Mouse (Mus musculus): Measurements from ENCODE around the gene Ddx19a. TPM values are rescaled to one million over a fixed set of nuclear protein-coding genes. Genes with fewer than 3 reads are reported as not detected.
"Not testable (repeated sequence)": the region's sequence is repeated elsewhere in the genome, so short reads cannot be mapped to it uniquely, and the experiment has no call there.

Gene Ddx19a
- total RNA-seq, 2 experiments from 2014 or later, result 30.9 to 31.1 TPM

- no peak for DNase-seq (ENCODE audit: low spot score in 2 of 2)
- intact Hi-C loops (cut with DNase I), result loop anchor here (5.0 kb wide), 1 partner anchor 124 kb away; no protein-coding TSS in a partner anchor
Observed at GRCm38 (mm10) chr8:110981304-110981703, 16.3 kb downstream of the Ddx19a start.

GRCm38 (mm10) chr8:110977987-110978386 lies 19.6 kb downstream of the Ddx19a start:
- intact Hi-C loops (cut with DNase I); DNase-seq (ENCODE audit: low spot score in 2 of 2): not testable (repeated sequence)

GRCm38 (mm10) chr8:110976532-110976931 lies 21.1 kb downstream of the Ddx19a start:
- DNase-seq (ENCODE audit: low spot score in 2 of 2); intact Hi-C loops (cut with DNase I): not testable (repeated sequence)

GRCm38 (mm10) chr8:110969910-110970770 lies 27.5 kb downstream of the Ddx19a start:
- intact Hi-C loops (cut with DNase I), result loop anchor here (5.0 kb wide), 1 partner anchor 53 kb away; the partner anchor contains the start of gene St3gal2
- DNase-seq (ENCODE audit: low spot score in 2 of 2), result peak; percentile 93 to 97

GRCm38 (mm10) chr8:110967326-110967725 lies 30.3 kb downstream of the Ddx19a start:
- intact Hi-C loops (cut with DNase I), result loop anchor here (5.0 kb wide), 1 partner anchor 50 kb away; the partner anchor contains the start of gene St3gal2
- peak in 1 of 2 experiments; percentile 55 for DNase-seq (ENCODE audit: low spot score in 2 of 2)

- DNase-seq (ENCODE audit: low spot score in 2 of 2), result no peak
- intact Hi-C loops (cut with DNase I), result loop anchor here (5.0 kb wide), 1 partner anchor 49 kb away; the partner anchor contains the start of gene St3gal2
Observed at GRCm38 (mm10) chr8:110966586-110966985, 31.0 kb downstream of the Ddx19a start.

- DNase-seq (ENCODE audit: low spot score in 2 of 2), result peak; percentile 52 to 81
- intact Hi-C loops (cut with DNase I), result loop anchor here (5.0 kb wide), 1 partner anchor 48 kb away; the partner anchor contains the start of gene St3gal2
Observed at GRCm38 (mm10) chr8:110965594-110965993, 32.0 kb downstream of the Ddx19a start.

GRCm38 (mm10) chr8:110964666-110965065 lies 32.9 kb downstream of the Ddx19a start:
- intact Hi-C loops (cut with DNase I), result loop anchor here (5.0 kb wide), 1 partner anchor 47 kb away; the partner anchor contains the start of gene St3gal2
- peak in 1 of 2 experiments; percentile 65 for DNase-seq (ENCODE audit: low spot score in 2 of 2)

- DNase-seq (ENCODE audit: low spot score in 2 of 2), result no peak
- intact Hi-C loops (cut with DNase I), result no loop called here
Observed at GRCm38 (mm10) chr8:110963051-110963450, 34.5 kb downstream of the Ddx19a start.

GRCm38 (mm10) chr8:110959906-110960305 lies 37.7 kb downstream of the Ddx19a start:
- DNase-seq (ENCODE audit: low spot score in 2 of 2), result no peak
- intact Hi-C loops (cut with DNase I), result no loop called here

GRCm38 (mm10) chr8:110959071-110959780 lies 38.4 kb downstream of the Ddx19a start:
- DNase-seq (ENCODE audit: low spot score in 2 of 2), result peak in 1 of 2 experiments; percentile 28
- intact Hi-C loops (cut with DNase I), result no loop called here

GRCm38 (mm10) chr8:110958553-110958952 lies 39.0 kb downstream of the Ddx19a start:
- DNase-seq (ENCODE audit: low spot score in 2 of 2); intact Hi-C loops (cut with DNase I): not testable (repeated sequence)

GRCm38 (mm10) chr8:110958135-110958534 lies 39.5 kb downstream of the Ddx19a start:
- no peak for DNase-seq (ENCODE audit: low spot score in 2 of 2)
- intact Hi-C loops (cut with DNase I), result no loop called here

GRCm38 (mm10) chr8:110957471-110957870 lies 40.1 kb downstream of the Ddx19a start:
- no peak for DNase-seq (ENCODE audit: low spot score in 2 of 2)
- intact Hi-C loops (cut with DNase I), result no loop called here

- intact Hi-C loops (cut with DNase I), result no loop called here
- DNase-seq (ENCODE audit: low spot score in 2 of 2), result no peak
Observed at GRCm38 (mm10) chr8:110956619-110957450, 40.8 kb downstream of the Ddx19a start.

- DNase-seq (ENCODE audit: low spot score in 2 of 2), result no peak
- intact Hi-C loops (cut with DNase I), result no loop called here
Observed at GRCm38 (mm10) chr8:110954776-110955175, 42.8 kb downstream of the Ddx19a start.

- intact Hi-C loops (cut with DNase I), result no loop called here
- DNase-seq (ENCODE audit: low spot score in 2 of 2), result peak in 1 of 2 experiments; percentile 68
Observed at GRCm38 (mm10) chr8:110950065-110950484, 47.5 kb downstream of the Ddx19a start.

- intact Hi-C loops (cut with DNase I), result no loop called here
- DNase-seq (ENCODE audit: low spot score in 2 of 2), result no peak
Observed at GRCm38 (mm10) chr8:110945716-110946115, 51.9 kb downstream of the Ddx19a start.

- intact Hi-C loops (cut with DNase I), result no loop called here
- DNase-seq (ENCODE audit: low spot score in 2 of 2), result no peak
Observed at GRCm38 (mm10) chr8:110944276-110944876, 53.2 kb downstream of the Ddx19a start.

Data from left cerebral cortex, postnatal 25 days (tissue).